Mouse (Mus musculus) ES-Bruce4 (cell line): ENCODE results near the gene Metap2.

ENCODE experiments used
- CTCF ChIP-seq: IDR thresholded peaks from one replicate; pipeline ENCODE4 v1.8.1; 2011; ENCODE audit warnings: low read depth, low read length
- EP300 ChIP-seq: IDR thresholded peaks from 2 replicates; pipeline ENCODE4 v1.6.1; 2011; ENCODE audit warnings: low read depth, low read length; ENCODE audit not compliant: insufficient read depth
- POLR2A ChIP-seq: IDR thresholded peaks from one replicate; pipeline ENCODE4 v1.8.1; 2011; ENCODE audit warnings: low read length; ENCODE audit not compliant: insufficient read depth

- no peak for TF ChIP-seq POLR2A
- no peak for TF ChIP-seq CTCF
- TF ChIP-seq EP300, result no peak
These were observed 3.0 kb upstream of the Metap2 start for GRCm38 (mm10) chr10:93899907-93900306.
